Mouse (Mus musculus) embryonic facial prominence, embryonic 13.5 days (tissue): ENCODE measurements around the gene Srrm3. TPM values are rescaled to one million over a fixed set of nuclear protein-coding genes. Genes with fewer than 3 reads are reported as not detected.
A peak's percentile ranks its signal among the peaks of the same experiment; 100 is the strongest.

Experiments
- ATAC-seq: fragments of 200-750 bp; cut with Nextera tagmentation; 2 replicates; pipeline ENCODE4 v1.8.0; 2017; ENCODE audit warnings: low read depth; ENCODE audit not compliant: insufficient number of reproducible peaks, insufficient read depth, low FRiP score, low TSS enrichment
- H3K27ac ChIP-seq: fragments of 300-500 bp; sonication (generic); 2 replicates; pipeline ENCODE4 v1.5.1; 2015; ENCODE audit warnings: moderate library complexity, mild to moderate bottlenecking, inconsistent platforms
- H3K27me3 ChIP-seq: fragments of 300-500 bp; sonication (generic); 2 replicates; pipeline ENCODE4 v1.6.1; 2015; ENCODE audit warnings: mild to moderate bottlenecking, inconsistent platforms
- H3K36me3 ChIP-seq: fragments of 300-500 bp; sonication (generic); 2 replicates; pipeline ENCODE4 v1.6.1; 2015; ENCODE audit warnings: mild to moderate bottlenecking, inconsistent platforms
- H3K4me1 ChIP-seq: fragments of 300-500 bp; sonication (generic); 2 replicates; pipeline ENCODE4 v1.6.1; 2015; ENCODE audit warnings: inconsistent platforms
- H3K4me2 ChIP-seq: fragments of 300-500 bp; sonication (generic); 2 replicates; pipeline ENCODE4 v1.6.1; 2015; ENCODE audit warnings: moderate library complexity, mild to moderate bottlenecking, inconsistent platforms
- H3K4me3 ChIP-seq: fragments of 300-500 bp; sonication (generic); 2 replicates; pipeline ENCODE4 v1.5.1; 2015; ENCODE audit warnings: mild to moderate bottlenecking, inconsistent platforms
- H3K9ac ChIP-seq: fragments of 300-500 bp; sonication (generic); 2 replicates; pipeline ENCODE4 v1.6.1; 2015; ENCODE audit warnings: mild to moderate bottlenecking, inconsistent platforms
- H3K9me3 ChIP-seq: fragments of 300-500 bp; sonication (generic); 2 replicates; pipeline ENCODE4 v1.6.1; 2016; ENCODE audit warnings: inconsistent platforms
- whole genome bisulfite sequencing: fragments of 180-500 bp; shearing (Covaris S2); methylation state at CpG from one replicate; pipeline ENCODE4 v1.1.7; 2015; ENCODE audit warnings: mixed read lengths; 5-methylcytosine and 5-hydroxymethylcytosine counted together
- polyA plus RNA-seq: library from polyadenylated mRNA; unstranded; fragments of >200 nt; fragmentation: Nextera tagmentation; extraction: Ambion mirVana; gene quantifications from 2 replicates; pipeline ENCODE4 v1.2.1, GENCODE M21; 2015

Srrm3 gene
- polyA plus RNA-seq, 1 experiment from 2014 or later: 1.1 TPM

DNA sequence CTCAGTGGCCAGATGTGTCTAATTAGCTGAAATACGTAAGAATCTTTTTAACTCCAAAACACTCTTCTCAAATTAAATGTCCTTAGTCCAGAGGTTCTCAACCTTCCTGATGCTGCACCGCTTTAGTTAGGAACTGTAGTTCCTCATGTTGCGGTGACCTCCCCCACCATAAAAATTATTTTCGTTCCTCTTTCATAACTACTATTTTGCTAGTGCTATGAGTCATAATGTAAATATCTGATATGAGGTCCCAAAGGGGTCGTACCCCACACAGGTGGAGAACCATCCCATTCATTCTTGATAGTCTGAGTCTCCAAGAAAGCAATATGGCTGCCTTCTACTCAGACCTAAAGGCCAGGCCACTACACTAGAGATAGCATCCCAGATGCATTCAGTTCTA lies 63.8 kb downstream of the Srrm3 start:
- no peaks in the 10 kb centered on the region for H3K9me3 ChIP-seq
- no peak overlapping the region for H3K27ac ChIP-seq
- H3K4me1 ChIP-seq: peaks cover 19% of the 10 kb centered on the region
- WGBS: 82% methylated on average over 5 of the region's 5 CpGs
- no peak overlapping the region for H3K4me2 ChIP-seq
- no peak overlapping the region for H3K9ac ChIP-seq
- no peak overlapping the region for H3K4me3 ChIP-seq
- ATAC-seq: no peak
- H3K36me3 ChIP-seq: no peaks in the 10 kb centered on the region
- peaks cover 88% of the 10 kb centered on the region for H3K27me3 ChIP-seq

DNA sequence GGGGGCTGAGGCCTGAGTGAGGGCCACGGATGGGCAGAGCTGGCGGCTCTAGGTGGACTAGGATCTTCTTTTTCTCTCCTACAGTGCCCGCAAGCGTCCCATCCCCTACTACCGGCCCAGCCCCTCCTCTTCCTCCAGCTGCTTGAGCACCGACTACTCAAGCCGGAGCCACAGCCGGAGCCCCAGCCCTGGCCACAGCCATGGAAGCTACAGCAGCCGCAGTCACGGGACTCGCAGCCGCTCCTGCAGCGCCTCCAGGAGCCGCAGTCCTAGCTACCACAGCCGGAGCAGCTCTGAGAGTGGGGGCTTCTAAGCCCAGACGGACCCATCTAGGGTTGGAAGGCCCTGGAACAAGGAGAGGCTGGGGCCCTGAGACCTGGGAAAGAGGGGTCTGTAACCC lies 66.3 kb downstream of the Srrm3 start:
- peak overlapping the region; percentile 19 for H3K4me3 ChIP-seq
- no peaks in the 10 kb centered on the region for H3K36me3 ChIP-seq
- H3K4me1 ChIP-seq: peaks cover 20% of the 10 kb centered on the region
- no peak for ATAC-seq
- H3K9me3 ChIP-seq: no peaks in the 10 kb centered on the region
- WGBS: 8% methylated on average over 16 of the region's 16 CpGs
- peak overlapping the region; percentile 62 for H3K9ac ChIP-seq
- no peak overlapping the region for H3K27ac ChIP-seq
- H3K27me3 ChIP-seq: peaks cover 65% of the 10 kb centered on the region
- peak overlapping the region; percentile 43 for H3K4me2 ChIP-seq

DNA sequence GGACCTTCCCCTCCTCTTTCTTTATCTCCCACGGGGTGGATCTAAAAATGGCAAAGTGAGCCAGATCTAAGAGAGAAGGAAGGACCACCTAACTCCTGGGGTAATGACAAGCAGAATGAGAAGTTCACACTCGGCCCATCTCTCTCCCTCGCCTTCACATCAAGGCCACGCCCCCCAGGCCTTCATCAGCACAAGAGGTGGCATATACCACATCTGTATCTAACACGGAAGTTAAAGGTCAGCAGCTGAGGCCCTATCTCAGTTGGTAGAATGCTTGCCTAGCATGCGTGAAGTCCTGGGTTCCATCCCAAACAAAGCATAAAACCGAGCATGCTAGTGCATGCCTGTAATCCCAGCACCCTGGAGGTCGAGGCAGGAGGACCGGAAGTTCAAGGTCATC lies 67.1 kb downstream of the Srrm3 start:
- Histone ChIP-seq H3K27ac (no peak overlapping the region), H3K4me1 (peaks cover 13% of the 10 kb centered on the region), H3K4me2 (no peak overlapping the region), H3K27me3 (peaks cover 58% of the 10 kb centered on the region), H3K4me3 (no peak overlapping the region), H3K9me3 (no peaks in the 10 kb centered on the region), H3K9ac (no peak overlapping the region), H3K36me3 (no peaks in the 10 kb centered on the region)
- WGBS: 63% methylated on average over 9 of the region's 9 CpGs
- no peak for ATAC-seq

DNA sequence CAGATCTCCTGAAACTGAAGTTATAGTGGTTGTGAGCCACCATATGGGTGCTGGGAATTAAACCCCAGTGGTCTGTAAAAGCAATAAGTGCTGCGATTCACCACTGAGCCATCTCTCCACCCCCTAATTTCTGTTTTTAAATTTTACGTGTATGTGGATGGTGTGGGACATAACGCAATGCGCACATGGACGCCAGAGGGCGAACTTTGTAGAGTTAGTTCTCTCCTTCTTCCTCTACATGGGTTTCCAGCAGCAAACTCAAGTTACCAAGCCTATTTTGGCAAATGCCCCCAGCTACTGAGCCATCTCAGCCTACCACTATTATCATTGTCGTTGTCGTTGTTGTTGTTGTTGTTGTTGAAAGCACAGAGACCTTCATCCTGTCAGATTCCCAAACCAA lies 70.5 kb downstream of the Srrm3 start:
- Histone ChIP-seq H3K9ac (no peak overlapping the region; the same call in 1 of the 2 replicates), H3K4me1 (peaks cover 20% of the 10 kb centered on the region), H3K9me3 (no peaks in the 10 kb centered on the region), H3K27ac (no peak overlapping the region), H3K4me2 (peak overlapping the region; percentile 62), H3K36me3 (no peaks in the 10 kb centered on the region), H3K27me3 (peaks cover 23% of the 10 kb centered on the region), H3K4me3 (peak overlapping the region; percentile 41)
- ATAC-seq: no peak
- WGBS: 13% methylated on average over 8 of the region's 8 CpGs

DNA sequence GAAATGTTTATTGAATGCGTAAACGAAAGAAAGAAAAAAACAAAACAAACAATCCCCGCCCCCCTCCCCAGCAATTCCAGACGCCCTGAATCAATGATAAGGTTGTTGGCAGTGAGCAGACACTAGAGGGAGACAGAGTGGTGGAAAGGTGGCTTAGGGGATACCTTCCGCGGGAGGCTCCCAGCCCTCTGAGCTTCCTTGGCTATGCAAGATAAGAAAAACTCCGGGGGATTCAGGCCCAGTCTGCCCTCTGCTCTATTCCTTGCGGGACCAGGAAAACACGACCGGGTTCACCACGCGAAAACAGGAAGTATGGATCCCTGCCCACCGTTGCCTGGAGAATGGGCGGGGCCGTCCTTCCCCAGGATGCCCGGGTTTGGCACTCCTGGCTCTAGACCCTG lies 71.1 kb downstream of the Srrm3 start:
- Histone ChIP-seq H3K36me3 (no peaks in the 10 kb centered on the region), H3K9me3 (no peaks in the 10 kb centered on the region), H3K4me3 (peak overlapping the region; percentile 41), H3K4me1 (peaks cover 19% of the 10 kb centered on the region), H3K9ac (peak overlapping the region; percentile 37), H3K27ac (no peak overlapping the region; the same call in 1 of the 2 replicates), H3K27me3 (peaks cover 19% of the 10 kb centered on the region), H3K4me2 (peak overlapping the region; percentile 62)
- ATAC-seq: no peak
- WGBS: under 1% methylated on average over 16 of the region's 16 CpGs

DNA sequence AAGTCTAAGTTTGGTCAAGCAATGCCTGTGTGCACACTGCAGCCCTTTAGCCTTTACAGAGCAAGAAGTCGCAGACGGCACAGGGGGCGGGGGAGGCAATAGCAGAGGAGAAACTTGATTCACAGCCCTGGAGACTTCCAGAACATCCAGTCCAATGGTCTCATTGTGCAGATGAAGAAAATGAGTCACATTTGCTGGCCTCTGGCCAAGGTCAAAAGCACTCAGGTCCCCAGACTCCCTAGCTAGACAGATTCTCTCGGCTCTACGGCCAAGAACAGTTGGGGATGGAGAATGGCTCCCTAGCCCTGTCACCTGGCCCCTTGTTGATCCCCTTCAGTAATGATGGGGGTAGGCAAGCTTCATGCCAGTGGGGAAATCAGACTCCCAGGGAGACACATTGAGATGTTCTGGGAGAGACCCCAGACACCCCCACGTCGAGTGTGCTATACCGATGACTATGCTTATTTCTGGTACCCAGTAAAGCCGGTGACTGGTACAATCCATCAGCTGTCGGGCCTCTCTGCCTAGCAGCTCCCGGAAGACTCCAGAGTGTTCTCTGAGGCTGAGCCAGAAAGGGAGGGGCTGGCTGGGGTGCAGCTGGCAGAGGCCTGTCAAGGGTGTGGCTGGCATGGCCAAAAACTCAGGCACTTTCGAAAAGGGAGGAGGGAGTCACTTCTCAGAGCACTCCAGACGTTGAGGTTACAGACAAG lies 72.9 kb downstream of the Srrm3 start:
- peaks cover 15% of the 10 kb centered on the region for H3K4me1 ChIP-seq
- peak overlapping the region; percentile 55; the same call in 1 of the 2 replicates for H3K27ac ChIP-seq
- H3K4me3 ChIP-seq: no peak overlapping the region
- H3K4me2 ChIP-seq: peak overlapping the region; percentile 18; the same call in 1 of the 2 replicates
- no peaks in the 10 kb centered on the region for H3K36me3 ChIP-seq
- H3K27me3 ChIP-seq: 0 out of 2 replicates have a peak, but pooled peaks cover 2% of the 10 kb centered on the region
- ATAC-seq: peak; percentile 41
- WGBS: 45% methylated on average over 13 of the region's 13 CpGs
- no peak overlapping the region for H3K9ac ChIP-seq
- H3K9me3 ChIP-seq: no peaks in the 10 kb centered on the region

GRCm38 (mm10) chr5:135884641-135885040 lies 78.0 kb downstream of the Srrm3 start:
- ATAC-seq: no peak
- Histone ChIP-seq H3K27ac (no peak overlapping the region), H3K4me1 (peaks cover 18% of the 10 kb centered on the region), H3K27me3 (peaks cover 27% of the 10 kb centered on the region), H3K9me3 (no peaks in the 10 kb centered on the region), H3K4me2 (no peak overlapping the region), H3K4me3 (no peak overlapping the region), H3K36me3 (no peaks in the 10 kb centered on the region), H3K9ac (no peak overlapping the region)
- 64% methylated on average over 6 of the region's 6 CpGs for WGBS

DNA sequence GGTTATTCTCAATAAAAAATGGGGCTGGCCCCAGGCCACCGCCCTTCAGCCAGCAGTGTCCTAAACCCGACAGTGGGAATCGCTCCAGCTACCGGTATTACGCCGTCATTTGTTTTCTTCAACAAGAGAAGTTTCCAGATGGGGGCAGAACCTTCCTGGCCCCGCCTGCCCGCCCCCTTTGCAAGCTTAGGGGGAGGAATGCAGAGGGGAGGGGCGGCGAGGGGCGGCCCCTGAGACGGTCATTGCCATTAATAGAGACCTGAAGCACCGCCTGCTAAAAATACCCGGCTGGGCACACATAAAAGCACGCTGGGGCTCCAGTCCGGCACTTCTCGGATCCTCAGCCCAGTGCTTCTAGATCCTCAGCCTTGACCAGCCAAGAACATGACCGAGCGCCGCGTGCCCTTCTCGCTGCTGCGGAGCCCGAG lies 81.0 kb downstream of the Srrm3 start, which contains the start of gene Hspb1:
Gene Hspb1, plus strand, starts transcription at position 245 of the 428 bp plus-strand sequence.
- no peaks in the 10 kb centered on the region for H3K36me3 ChIP-seq
- H3K9ac ChIP-seq: peak within 1 kb of the TSS; percentile 58
- no peak within 1 kb of the TSS for H3K27ac ChIP-seq
- peaks cover 39% of the 10 kb centered on the region for H3K27me3 ChIP-seq
- H3K9me3 ChIP-seq: no peaks in the 10 kb centered on the region
- H3K4me2 ChIP-seq: peak within 1 kb of the TSS; percentile 68
- 2% methylated on average over 24 of the region's 24 CpGs for WGBS
- peaks cover 20% of the 10 kb centered on the region for H3K4me1 ChIP-seq
- ATAC-seq: no peak
- peak within 1 kb of the TSS; percentile 45 for H3K4me3 ChIP-seq

DNA sequence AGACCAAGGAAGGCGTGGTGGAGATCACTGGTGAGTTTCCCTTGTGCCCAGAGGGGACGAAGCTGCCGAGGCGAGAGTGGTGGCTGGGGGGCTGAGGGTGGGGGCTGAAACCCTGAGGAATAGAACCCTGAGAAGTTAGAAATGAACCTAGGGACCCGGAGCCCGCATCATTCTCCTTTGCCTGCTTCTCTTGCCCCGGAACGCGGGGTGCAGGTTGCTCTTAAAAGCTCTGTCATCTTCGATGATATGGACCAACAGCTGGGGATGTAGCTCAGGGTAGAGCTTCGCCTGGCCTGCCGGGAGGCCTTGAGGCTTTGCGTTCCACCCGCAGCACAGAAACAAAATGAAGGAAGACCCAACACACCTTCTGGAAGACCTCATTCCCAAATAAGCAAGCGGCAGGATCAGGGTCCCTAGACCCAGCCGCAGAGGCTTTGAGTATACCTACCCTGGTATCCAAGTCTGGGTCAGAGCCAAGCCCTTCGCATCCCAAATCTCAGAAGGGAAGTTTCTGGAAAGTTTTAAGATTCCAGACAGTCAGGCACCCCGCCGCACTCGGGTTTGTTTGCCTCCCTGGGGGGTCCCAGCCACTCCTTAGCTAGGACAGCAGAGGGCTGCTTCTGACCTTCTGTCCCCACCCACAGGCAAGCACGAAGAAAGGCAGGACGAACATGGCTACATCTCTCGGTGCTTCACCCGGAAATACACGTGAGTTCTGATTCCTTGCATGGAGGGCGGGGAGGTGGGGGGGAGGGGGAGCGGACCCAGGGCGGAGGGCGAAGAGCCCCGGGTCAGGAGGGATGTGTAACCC lies 81.9 kb downstream of the Srrm3 start:
- Histone ChIP-seq H3K27me3 (peaks cover 39% of the 10 kb centered on the region), H3K4me2 (peak overlapping the region; percentile 68), H3K4me3 (peak overlapping the region; percentile 43), H3K4me1 (peaks cover 29% of the 10 kb centered on the region), H3K9me3 (no peaks in the 10 kb centered on the region), H3K36me3 (no peaks in the 10 kb centered on the region), H3K27ac (no peak overlapping the region), H3K9ac (peak overlapping the region; percentile 54)
- 3% methylated on average over 30 of the region's 30 CpGs for WGBS
- ATAC-seq: no peak

DNA sequence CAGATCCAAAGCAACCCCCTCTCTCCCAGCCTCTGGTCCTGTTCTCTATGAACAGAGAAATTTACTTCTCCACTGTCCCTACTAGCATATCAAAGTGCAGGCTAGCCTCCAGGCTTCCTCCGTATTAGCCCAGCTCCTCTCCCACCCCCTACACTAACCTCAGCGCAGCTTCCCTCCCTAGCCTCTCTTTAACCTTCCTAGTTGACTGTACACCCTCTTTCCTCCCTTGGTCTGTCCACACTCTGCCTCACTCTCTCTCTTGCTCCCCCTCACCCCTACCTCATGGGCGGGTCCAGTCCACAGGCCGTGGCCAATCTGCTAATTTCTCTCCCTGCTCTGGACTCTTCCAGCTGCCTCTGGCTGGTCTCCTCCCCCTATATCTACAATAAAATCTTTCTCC lies 83.6 kb downstream of the Srrm3 start:
- Histone ChIP-seq H3K4me2 (no peak overlapping the region), H3K36me3 (no peaks in the 10 kb centered on the region), H3K9ac (no peak overlapping the region), H3K27ac (no peak overlapping the region), H3K27me3 (peaks cover 39% of the 10 kb centered on the region), H3K9me3 (no peaks in the 10 kb centered on the region), H3K4me1 (peaks cover 29% of the 10 kb centered on the region), H3K4me3 (no peak overlapping the region)
- WGBS: 32% methylated on average over 4 of the region's 4 CpGs
- ATAC-seq: no peak

DNA sequence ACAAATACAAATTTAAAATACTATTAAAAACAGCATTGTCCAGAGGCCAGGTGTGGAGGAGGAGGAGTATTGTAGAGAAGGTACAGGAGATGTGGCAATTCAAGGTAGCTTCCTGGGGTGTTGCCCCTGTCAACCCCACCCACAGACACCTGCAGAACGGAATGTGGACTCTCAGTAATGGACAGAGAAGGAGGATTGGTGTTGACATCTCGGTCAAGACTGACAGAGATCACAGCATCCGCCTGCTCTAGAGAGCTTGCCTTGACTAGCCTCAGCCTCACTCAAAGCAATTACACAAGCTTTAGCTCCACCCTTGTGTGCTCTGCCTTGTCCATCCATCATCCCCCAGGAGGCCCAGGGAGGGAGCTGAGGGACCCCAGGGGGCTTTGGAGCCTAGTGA lies 84.2 kb downstream of the Srrm3 start:
- no peak overlapping the region for H3K4me2 ChIP-seq
- H3K27ac ChIP-seq: no peak overlapping the region
- H3K9ac ChIP-seq: no peak overlapping the region
- H3K4me1 ChIP-seq: peaks cover 29% of the 10 kb centered on the region
- H3K4me3 ChIP-seq: no peak overlapping the region
- ATAC-seq: no peak
- peaks cover 34% of the 10 kb centered on the region for H3K27me3 ChIP-seq
- no peaks in the 10 kb centered on the region for H3K36me3 ChIP-seq
- H3K9me3 ChIP-seq: no peaks in the 10 kb centered on the region
- WGBS: 62% methylated on average over 3 of the region's 3 CpGs
